Mouse (Mus musculus) left cerebral cortex, adult 18-20 months (tissue): Measurements from ENCODE around the gene Ppm1d. TPM values are rescaled to one million over a fixed set of nuclear protein-coding genes. Genes with fewer than 3 reads are reported as not detected.

Source experiments
- DNase-seq, 2 experiments: peaks; one replicate each; pipeline ENCODE4 v3.0.0; 2021 to 2022; ENCODE audit warnings: low spot score in 2 of 2, mixed read lengths in 1 of 2
- total RNA-seq, 2 experiments: library from RNA; stranded (reverse); gene quantifications; 2 replicates each; pipeline ENCODE4 v1.2.3; 2021

Gene Ppm1d
- total RNA-seq, 2 experiments from 2014 or later = 17.3 to 18.2 TPM

DNA sequence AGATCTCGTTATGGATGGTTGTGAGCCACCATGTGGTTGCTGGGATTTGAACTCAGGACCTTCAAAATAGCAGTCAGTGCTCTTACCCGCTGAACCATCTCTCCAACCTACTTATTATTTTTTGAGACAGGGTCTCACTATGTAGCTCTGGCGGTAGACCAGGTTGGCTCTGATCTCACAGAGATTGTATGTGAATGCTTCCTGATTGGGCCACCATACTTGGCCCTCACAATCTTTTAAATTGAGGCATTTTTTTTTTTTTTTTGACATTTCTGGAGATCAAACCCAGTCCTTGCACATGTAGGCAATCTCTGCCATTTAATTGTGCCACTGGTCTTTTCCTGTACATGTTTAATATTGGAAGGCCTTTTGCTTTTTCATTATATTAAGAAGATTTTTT, 17.7 kb downstream of the Ppm1d start:
- no peak for DNase-seq

GRCm38 (mm10) chr11:85329167-85329894, 18.3 kb downstream of the Ppm1d start:
- DNase-seq = peak in 1 of 2 experiments; percentile 14

DNA sequence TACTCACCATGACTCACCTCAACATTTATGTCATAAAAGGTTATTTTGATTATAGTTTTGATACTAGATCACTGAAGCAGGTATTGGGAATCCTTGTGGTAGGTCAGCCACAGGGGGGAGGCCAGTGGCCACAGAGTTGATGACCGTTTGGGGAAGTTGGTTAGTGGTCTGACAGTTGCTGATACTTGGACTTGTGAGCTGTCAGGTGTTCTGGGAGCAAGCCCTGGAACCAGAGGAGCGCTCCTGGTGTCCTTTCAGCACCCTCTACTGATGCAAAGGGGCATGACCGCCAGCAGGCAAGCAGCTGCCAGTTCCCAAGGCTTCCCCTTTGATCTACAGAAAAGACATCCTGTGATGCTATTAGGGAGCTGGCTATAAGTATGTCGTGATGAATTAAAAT, 23.7 kb downstream of the Ppm1d start:
- DNase-seq = peak; percentile 13 to 24

DNA sequence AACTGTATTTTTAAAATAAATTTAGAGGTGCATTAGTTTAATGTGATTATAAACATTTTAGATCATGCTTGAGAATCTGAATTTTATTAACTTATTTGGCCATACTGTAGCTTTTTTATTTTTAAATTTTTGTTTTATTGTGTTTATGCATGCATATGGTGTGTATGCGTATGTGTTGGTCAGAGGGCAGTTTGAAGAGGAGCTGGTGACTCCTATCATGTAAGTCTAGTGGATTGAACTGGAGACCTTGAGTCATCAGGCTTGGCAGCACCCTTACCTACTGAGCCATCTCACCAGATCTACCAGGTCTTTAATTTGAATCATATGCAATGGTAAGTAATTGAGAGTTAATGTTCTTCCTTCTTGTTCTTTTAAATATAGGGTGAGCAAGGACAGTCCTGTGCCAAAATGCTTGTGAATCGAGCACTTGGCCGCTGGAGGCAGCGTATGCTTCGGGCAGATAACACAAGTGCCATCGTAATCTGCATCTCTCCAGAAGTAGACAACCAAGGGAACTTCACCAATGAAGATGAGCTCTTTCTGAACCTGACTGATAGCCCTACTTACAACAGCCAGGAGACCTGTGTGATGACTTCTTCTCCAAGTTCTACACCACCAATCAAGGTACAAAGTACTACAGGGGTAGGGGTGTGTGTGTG, 28.3 kb downstream of the Ppm1d start:
- no peak for DNase-seq

DNA sequence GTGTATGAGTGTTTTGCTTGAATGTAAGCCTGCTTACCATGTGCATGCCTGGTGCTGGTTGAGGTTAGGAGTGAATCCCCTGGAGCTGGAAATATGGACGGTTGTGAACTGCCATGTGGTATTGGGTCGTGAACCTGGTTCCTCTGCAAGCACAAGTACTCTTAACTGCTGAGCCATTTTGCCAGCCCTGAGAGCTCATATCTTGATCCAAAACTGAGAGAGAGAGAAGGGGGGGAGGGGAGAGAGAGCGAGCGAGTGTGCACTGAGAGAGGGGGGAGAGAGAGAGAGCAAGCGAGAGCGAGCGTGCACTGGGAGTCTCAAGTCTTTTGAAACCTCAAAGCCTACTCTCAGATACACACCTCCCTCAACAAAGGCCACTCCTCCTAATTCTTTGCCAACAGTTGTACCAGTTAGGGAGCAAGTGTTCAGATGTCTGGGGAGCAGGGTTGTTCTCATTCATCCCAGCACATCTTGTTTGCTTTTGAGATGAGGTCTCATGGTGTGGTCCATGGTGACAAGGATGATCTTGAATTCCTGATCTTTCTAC, 29.1 kb downstream of the Ppm1d start:
- DNase-seq = no peak

DNA sequence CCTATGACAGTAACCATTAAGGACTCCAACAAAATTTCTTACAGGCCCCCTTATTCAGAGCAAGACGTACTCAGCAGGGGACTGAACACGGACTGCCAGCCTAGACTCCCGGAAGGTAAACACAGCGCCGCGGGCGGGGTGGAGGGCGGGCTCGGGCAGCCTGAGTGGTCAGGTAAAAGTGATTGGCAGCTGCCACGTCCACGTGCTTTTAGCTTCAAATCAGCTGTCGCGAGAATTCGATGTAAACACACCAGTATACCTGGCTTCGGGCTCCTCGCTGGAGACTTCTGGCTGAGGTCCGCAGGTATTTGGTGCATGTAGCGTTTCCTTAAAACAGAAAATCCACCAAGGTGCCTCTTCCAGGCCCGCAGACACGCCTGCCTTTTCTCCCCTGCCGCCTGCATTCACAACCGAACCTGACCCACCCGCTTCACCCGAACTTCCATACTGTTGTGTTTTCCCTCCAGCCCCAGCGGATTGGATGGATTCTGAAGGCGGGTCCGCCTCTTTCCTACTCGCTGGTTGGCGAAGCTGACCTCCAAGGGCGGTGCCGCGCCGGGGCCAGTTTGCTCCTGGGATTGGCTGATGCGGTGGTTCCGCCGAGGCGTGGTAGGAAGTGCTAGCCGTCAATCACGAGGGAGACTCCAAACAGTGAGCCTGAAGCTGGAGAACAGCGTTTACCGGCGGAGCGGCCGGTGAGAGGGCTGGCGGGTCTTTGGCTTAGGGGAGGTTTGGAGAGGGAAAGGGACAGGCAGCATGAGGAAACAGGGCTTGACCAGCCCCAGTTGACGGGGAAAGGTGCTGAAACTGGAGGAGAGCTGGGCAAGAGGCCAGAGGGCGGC, 41.7 kb downstream of the Ppm1d start, which contains the start of gene Bcas3:
Gene Bcas3, plus strand, starts transcription at position 629 of the 842 bp plus-strand sequence.
- DNase-seq = peak; percentile 98 to 100

DNA sequence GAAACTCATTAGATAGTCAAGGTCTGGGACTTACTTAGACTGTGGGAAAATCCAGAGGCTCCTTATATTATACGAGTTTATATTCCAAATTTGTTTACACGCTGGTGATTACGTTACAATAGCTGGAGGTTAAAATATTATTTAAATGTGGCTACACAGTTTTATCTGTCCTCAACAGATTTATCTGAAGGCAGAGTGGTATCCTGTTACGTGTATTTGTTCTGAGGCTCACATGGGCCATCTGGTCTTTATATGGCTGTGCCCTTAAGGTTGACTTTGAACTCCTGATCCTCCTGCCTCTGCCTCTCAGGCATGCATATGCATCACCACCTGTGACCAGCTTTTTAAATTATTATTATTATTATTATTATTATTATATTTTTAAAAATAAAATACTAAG, 42.8 kb downstream of the Ppm1d start:
- DNase-seq = no peak

DNA sequence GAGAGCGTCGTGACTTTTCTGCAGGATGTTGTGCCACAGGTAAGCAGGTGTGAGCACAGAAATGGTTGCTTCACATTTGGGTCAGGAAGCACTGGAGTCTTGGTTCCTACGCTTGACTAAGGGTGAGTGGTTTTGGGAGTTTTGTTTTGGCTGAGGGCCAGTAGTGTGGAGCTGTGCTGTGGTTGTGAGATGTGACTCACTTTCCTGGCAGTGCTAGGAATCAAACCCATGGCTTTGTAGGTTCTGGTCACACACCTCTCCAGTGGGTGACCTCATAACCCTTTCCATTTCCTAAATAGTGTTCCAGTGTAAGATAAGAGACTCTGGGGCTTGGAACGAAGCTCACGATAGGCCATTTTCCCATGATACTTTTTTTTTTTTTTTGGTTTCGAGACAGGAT, 48.6 kb downstream of the Ppm1d start:
- no peak for DNase-seq

GRCm38 (mm10) chr11:85361621-85362020, 50.6 kb downstream of the Ppm1d start:
- DNase-seq = no peak

- no peak for DNase-seq
These were observed 55.1 kb downstream of the Ppm1d start for GRCm38 (mm10) chr11:85366168-85366567.

GRCm38 (mm10) chr11:85367823-85368222, 56.8 kb downstream of the Ppm1d start:
- DNase-seq = no peak

DNA sequence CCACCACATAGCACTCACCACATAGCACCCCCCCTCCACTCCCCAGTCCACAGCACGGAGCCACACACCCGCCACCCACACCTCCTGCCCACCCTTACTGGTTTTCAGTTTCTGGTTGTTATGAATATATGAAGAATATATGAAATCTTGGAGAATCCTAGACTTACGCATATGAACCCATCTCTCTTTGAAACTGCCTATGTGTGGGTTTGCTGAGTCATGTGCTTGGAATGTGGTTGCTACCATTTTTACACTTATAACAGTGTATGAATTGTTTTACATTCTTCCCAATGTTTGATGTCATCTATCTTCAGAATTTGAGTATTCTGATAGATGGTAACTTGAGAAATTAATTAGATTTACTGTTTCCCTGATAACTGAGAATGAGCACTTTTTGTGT, 68.0 kb downstream of the Ppm1d start:
- peak in 1 of 2 experiments; percentile 4 for DNase-seq

- no peak for DNase-seq
These were observed 69.0 kb downstream of the Ppm1d start for GRCm38 (mm10) chr11:85380046-85380445.

- peak; percentile 67 to 70 for DNase-seq
These were observed 71.0 kb downstream of the Ppm1d start for GRCm38 (mm10) chr11:85382055-85382454.

GRCm38 (mm10) chr11:85383975-85384821, 73.2 kb downstream of the Ppm1d start:
- DNase-seq = no peak

DNA sequence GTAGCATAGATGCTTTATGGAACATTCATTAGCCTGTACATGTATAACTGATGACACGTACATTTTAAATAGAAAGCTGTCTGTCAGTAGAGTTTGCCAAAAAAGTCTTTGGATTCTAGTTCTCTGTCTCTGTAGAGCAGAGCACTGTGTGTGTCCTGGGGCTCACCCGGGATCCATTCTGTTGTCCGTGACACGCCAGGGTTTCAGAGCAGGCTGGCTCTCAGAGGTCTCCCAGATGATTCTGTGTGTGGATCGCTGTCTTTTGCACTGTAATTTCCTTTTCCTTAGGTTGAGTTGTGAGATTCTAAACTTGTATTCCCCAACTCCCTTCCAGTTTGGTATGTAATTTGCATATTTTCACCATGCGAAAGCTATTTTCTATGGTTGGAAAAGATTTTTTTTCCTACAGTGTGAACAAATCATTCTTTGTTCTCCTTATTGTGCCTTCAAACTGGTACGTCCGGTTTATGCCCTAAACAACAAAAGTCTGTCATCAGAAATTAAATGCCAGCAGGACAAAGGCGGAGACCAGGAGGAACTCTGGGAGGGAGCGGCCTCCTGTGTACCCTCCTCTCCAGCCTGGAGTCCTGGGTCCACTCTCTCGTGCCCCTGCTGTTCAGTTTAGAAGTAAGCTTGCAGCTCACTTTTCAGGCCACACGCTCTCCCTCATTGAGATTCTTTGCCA, 81.3 kb downstream of the Ppm1d start:
- DNase-seq = peak in 1 of 2 experiments; percentile 5

GRCm38 (mm10) chr11:85392864-85393220, 81.8 kb downstream of the Ppm1d start:
- no peak for DNase-seq

DNA sequence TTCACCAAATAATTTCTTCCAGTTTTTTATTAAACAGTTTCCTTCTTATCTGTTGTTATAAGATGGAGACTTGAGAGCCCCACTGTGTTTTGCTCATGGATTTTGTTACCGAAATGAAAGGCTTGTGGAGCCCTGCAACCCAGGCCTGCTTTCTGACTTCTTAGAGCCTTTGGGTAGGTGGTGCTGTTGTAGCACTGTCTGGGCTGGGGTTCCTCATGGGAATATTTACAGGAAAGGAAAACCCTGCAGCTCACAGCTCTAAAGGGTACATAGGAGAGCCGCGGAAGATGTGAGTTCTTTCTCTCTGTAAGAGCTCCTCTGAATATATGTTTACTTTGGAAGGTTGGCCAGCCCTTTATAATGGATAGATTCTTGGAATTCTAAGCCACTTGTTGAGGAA, 82.9 kb downstream of the Ppm1d start:
- no peak for DNase-seq

DNA sequence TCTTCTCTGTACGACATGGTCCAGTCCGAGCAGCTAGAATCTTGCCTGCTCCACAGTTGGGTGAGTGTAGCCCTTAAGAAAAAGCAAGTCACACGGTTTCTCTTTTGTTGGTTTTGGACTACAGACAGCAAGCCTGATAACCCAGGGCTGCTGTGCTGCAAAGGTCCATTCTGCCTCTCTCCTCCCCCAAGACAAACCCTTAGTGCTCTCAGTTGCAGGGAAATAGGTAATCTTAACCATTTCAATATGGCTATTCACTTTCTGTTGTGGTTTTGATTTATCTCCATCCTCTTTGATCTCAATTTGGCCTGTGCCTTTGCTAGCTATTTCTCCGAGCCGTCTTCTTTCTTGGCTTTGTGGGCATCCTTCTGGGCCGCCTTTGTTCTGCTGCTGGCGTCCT, 84.3 kb downstream of the Ppm1d start:
- no peak for DNase-seq
